Mouse (Mus musculus) kidney, postnatal 10 days (tissue): ENCODE results near the gene Pramel3.
"Not testable (repeated sequence)": the region's sequence is repeated elsewhere in the genome, so short reads cannot be mapped to it uniquely, and the experiment has no call there.

ENCODE experiments used
- DNase-seq: peaks from one replicate; pipeline ENCODE4 v3.0.0; 2021; ENCODE audit warnings: mixed read lengths

Gene Pramel3

DNA sequence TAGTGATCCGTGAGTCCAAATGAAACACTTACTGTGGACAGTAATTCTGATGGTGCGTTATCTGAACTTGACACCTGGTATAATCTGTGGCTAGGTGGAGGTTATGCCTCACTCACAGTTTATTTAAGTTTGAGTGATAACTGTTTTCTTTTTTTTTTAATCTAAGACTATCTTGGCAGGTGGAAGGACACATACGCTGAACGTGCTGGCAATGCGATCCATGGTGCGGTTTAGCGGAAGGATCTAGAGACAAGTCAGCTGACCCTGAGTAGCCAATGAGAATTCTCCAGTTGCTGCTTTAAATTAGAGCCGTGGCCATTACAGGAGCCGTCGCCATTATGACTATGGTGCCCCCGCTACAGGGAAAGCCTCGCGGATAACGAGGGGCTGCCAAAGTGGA lies at the start of gene Pramel3:
Gene Pramel3, plus strand, starts transcription at position 301 of the 400 bp plus-strand sequence.
- DNase-seq = not testable (repeated sequence)

DNA sequence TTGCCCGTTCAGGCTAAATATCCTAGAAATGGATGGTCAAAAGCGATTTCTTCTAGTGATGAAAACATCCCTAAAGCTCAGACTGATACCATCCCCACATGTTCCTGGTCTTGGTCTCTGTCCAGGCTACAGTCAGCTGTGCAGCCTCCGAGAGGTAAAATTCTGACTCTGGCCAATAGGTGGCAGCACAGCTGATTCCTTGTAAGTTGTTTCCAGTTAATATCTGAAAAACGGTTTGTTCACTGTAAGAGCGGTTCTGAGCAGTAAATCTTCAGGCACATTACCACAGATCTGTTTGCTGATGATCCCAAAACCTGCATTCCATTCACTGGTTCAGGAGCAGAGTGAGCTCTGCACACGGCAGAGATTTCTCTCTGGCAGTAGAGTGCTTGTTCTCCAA lies 58.6 kb downstream of the Pramel3 start:
- DNase-seq = not testable (repeated sequence)

DNA sequence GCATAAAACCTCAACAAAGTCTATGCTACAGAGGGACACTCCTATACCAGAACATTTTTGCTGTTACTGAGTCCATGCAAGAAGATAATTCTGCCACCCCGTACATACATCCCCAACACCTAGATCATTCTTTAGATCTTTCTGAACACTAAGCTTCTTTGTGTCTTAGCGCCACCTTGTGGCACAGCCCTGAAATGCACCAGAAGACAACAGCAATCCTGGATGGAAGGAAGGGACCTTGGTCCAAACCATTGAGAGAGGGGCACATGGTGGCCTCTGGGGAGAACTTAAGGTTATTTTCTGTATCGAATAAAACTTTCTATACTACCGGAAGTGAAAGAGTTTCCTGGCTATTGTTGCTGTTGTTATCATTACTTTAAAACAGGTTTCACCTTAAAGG lies 59.8 kb downstream of the Pramel3 start:
- not testable (repeated sequence) for DNase-seq
